Mouse (Mus musculus) right cerebral cortex, postnatal 4 days (tissue): ENCODE data around the gene Arntl.

Experiments
- DNase-seq: peaks from one replicate; pipeline ENCODE4 v3.0.0-alpha.2; 2022

Arntl gene

DNA sequence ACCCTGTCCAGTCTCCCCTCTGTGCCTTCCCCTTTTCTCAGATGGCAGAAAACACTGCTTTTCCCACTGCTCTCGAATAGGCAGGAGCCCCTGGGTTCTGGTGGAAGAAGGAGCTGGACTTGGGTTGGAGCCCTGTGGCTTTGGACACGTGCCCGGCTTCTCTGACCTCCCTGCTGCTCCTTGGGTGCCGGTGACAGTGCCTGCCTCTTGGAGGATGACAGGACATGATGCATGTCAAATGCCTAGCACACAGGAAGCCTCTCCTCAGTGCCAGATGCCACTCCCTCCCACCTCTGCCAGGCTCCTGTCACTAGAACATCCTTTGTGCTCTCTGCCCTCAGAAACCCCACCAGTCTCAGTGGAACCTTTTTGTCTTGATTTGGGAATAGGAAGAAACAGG, 3.2 kb downstream of the Arntl start:
- DNase-seq: peak; percentile 40

DNA sequence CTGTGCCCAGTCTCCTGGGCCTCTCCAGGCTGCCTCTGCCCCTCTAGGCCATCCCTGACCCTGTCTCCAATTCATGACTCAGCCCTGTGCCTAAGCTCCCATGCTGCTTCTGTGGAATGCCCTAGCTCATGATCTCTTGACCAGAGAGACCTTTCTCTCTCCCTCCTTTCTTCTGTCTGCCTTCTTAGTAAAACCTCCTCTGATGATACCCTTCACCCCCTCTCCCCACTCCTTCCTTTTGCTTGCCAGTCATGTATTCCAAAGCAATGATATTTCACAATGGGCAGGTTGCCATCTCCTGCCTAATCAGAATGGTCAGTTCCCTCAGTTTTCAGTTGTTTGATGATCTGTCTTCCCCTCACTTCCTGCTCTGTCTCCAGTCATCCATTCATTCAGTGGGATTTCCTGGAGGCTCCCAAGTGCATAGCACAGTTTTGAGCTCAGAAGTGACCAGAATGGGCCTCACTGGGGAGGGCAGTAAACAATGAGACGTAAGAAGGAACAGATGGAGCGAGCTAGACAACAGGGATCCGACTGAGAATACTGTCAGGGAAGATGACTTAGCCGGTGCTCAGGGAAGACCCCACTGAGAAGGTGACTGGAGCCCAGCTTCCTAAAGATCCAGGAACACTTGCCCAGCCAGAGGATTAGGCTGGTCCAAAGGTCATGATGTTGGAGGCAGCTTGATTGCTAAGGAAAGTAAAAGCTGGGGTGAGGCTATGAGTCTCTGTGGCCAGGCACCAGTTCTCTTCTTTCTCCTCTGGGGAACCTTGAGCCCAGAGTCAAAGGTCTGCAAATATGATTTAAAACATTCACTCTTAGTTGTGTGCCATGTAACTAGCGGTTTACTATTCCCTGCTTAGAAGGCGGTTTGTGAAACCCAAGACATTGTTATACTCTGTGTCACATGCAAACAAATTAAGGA, 7.2 kb downstream of the Arntl start:
- DNase-seq: no peak

DNA sequence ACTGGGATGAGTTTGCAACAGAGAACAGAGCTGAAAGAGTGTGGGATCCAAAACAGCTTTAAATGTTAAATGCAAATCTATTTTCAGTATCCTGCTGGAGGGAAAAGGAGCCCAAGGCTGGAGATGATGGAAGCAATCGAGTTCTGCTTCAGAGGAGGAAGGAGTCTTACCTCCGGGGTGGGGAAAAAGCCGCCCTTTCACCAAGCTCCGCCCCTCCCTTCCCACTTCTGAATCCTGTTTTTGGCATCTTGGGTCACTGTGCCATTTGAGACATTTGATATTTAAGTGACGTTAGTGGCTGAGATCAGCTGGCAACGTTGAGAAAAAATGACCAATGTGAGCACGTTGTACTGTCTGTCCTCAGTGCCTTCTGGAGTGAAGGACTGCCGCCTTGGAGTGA, 8.9 kb downstream of the Arntl start:
- DNase-seq: no peak

DNA sequence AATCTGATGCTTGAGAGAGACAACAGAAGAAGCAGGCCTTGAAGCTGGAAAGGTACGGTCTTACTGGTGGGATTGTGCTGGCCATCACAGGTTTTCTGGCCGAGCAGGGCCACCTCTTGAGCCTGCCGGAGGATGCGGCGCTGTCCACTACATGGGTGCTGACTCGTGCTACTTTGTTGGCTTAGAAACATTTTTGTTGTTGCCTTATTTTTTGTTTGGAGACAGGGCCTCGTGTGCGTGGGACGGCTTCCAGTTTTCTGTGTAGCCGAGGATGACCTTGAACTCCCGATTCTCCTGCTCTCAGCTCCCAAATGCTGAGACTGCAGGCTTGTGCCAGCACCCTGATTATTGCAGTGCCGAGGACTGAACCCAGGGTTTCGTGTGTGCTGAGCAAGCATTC, 12.2 kb downstream of the Arntl start:
- no peak for DNase-seq

DNA sequence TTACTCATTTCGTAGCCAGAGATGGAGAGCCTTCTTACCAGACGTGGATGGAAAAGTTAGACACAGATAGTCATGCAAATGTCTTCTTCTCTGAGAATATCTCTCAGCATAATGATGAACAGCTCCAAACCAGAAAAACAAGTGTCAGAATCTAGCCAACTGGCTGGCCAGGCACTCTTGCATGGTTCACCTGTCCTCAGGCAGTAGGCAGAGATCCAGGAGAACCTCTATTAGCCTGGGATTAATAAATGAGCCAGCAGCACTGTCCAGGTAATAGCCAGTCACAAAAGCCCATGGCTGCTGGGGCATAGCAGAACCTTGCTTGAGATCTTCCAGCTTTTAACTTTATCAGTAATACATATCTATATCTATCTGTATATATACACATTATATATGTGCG, 12.6 kb downstream of the Arntl start:
- DNase-seq: no peak

DNA sequence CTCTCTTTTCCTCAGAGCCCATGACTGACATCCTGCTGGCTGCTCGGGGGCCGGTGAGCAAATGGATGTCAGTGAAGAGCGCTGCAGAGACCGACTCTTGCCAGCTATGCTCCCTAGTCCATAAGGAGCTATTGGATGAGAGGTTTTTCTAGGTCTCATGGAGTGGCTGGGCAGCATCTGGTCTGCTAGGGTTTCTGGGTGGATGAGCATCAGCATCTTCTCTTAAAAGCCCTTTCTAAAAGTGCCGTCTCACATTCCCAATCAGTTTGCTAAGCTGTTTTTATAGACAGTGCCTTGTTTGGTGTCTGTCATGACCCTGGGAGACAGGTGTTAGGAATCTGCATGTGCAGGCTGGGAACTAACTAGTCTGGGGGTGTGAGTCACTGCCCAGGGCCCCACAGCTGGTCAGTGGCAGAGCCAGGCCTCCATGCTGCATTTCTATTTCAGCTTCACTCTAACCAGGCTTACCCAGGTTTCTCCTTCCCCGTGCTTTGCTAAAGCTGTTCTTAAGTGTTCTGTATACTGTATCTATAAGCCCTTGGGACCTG, 13.5 kb downstream of the Arntl start:
- no peak for DNase-seq

DNA sequence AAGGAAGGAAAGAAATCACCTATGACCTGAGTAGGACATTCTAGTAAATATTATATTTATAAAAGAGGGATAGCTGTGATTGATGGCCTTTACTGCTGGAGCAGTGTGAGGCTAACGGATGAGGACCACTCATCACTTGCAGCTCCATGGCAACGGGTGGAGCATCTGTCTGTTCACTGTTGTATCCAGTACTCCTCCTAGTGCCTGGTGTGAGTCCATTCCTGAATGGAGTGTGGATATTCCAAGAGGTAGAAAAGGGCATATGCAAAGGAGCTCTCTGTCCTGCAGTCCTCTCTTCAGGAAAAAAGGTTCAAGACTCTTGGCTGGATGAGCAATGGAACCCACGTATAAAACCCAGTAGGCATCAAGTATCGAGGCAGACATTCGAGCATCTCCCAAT, 15.6 kb downstream of the Arntl start:
- no peak for DNase-seq

DNA sequence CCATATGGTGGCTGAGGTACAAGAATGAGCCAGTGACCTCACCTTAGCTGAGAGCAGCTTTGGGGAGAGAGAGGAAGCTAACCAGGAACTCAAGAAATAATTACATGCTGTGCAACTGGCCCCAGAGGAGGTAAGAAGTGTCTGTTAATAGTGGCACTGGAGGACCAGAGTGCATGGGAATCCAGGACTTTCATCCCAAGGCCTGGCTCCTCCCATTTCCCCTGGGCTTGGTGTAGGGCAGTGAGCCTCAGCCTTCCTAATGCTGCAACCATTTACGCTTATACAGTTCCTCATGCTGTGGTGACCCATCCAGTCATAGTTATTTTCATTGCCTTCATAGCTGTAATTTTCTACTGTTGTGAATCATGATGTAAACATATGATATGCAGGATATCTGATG, 17.4 kb downstream of the Arntl start:
- no peak for DNase-seq

DNA sequence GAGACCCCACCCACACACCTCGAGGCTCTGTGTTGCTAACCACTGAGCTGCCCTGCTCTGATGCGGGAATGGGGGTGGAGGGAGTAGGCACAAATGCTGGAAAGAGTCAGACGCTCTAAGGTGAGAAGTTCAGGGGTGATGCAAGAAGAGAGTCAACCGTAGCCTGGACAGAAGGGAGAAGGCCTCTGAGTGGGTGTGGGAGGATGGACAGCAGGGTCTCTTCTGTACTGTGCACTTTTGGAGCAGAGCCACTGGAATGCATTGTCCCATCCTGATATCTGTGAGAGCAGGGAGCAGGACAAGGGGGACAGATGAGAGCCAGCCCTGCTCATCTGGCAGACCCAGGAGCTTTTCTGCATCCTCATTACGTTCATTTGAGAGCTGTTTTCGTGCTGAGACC, 21.2 kb downstream of the Arntl start:
- no peak for DNase-seq

DNA sequence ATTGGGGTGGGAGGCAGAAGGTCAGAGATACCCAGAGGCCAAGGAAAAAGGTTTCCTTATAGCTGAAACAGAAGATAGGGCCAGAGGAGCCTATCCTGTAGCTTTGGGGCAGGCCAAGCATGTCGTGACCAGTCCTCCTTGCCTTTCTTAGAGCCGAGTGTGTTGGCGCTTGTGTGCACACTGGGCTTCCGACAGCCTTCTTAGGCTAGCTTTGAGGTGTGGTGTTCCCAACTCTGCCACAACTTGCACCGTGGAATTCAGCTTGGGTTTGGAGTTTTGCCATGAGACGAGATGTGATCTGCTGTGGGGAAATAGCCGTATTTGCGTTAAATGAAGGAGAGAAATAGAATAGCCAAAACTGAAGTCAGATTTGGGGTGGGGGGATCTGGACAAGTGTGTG, 28.9 kb downstream of the Arntl start:
- DNase-seq: no peak

DNA sequence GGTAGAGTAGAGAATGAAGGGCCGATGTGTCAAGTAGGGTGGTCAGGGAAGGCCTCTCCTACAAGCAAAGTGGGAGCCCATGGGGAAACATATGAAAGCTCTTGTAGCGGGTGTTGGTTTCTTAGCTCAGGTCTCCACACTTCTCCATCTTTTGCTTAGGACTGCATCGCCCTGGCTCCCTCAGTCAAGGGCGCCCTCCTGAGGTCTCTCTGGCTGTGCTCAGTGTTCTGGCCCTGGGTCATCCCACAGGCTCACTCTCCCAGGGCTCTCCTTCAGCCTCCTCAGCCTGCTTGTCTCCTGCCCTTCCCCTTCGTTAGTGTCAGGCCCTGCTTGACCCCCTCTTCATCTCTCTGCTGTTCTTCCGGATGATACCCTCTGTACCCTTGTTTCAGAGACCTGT, 31.1 kb downstream of the Arntl start:
- no peak for DNase-seq

DNA sequence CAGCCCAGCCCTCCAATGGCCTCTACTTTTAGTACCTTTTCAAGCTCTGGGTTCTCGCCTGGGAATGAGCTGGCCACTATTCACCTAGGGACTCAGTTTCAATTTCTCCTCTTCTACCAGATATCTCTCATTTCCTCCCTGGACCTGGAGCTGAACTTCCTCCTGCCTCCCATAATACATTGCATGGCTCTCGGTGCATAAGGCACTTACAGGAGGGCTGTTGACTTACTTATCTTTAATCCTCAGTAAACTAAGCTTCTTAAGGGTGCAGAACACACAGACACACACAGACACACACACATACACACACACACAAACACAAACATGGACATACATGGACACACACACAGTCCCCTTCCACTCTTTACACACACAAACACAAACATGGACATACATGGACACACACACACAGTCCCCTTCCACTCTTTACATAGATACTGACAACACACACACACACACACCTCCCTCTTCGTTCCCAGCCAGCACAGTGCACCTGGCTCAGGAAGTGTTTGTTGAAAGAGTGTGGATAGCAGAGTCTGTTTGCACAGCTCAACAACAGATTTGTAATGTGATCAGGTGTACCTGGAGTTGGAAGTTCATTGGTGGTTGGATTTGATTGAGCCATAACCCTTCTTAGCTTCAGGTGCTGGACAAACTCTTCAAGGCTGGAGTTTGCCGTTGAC, 32.3 kb downstream of the Arntl start:
- DNase-seq: no peak

DNA sequence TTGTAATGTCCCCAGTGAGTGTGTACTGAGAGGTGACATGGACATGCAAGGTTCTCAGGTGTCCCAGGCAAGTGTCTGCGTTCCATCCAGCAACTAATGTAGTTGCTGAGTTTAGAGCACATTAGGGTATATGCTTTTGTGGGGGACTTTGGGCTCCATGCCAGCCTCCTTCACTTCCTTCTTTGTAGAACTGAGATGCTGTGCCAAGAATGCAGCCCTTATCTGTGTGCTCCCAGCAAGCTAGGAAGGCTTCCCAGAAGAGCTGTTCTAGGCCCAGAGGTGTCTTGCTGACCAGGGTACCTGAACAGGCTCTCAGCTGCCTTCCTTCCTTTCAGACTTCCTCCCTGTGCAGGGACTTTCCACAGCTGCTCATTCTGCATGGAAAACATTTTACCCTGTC, 33.2 kb downstream of the Arntl start:
- DNase-seq: peak; percentile 22

DNA sequence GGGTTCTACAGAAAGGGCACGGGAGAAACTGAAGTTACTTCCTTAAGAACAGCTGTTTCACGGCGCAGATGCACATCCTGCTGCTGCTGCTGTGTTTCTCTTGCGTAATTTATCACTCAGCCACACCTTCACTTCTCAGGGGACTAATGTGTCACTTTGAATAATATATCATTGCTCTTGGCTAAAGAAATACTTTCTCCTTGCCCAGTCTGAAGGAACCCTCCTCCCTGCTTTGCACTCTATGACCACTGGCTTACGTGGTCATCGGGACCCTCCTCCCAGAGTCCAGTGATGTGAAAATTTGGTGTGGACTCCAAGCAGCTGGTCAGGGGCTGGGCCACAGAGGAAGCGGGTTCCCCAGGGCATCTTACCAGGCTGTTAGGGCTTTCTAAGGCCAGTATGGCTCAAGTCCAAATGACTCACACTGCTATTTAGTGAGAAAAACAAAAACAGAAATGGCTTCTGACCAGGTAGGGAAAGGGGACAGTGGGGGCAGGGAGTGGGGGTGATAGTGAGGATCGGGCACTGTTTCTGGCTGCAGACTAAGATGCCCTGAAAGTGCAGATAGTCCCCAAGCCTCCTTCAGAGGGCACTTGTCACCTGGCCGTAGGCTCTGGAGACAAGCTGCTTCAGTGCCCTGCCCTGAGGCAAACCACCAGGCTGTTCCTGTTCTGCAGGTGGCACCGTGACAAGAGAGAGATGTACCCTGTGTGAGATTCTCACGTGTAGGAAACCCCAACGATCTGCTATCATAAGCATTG, 34.8 kb downstream of the Arntl start:
- no peak for DNase-seq

DNA sequence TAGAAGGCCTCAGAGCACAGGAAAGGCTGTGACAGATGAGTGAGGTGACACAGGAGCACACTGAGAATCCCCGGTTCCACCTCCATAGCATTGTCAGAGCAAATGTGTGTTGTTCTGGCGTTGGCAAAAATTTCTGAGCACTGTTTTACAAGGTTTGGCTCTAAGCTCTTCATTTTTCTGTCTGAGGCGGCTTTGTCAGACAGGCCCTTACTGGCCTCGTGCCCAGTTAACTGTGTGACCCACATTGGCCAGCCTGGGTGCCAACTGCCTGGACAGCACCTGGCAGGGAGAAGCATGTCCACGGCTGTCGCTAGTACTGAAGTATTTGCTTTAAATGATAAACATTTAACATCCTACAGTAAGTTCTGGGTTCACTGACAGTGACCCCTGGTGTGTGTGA, 35.4 kb downstream of the Arntl start:
- DNase-seq: peak; percentile 51

DNA sequence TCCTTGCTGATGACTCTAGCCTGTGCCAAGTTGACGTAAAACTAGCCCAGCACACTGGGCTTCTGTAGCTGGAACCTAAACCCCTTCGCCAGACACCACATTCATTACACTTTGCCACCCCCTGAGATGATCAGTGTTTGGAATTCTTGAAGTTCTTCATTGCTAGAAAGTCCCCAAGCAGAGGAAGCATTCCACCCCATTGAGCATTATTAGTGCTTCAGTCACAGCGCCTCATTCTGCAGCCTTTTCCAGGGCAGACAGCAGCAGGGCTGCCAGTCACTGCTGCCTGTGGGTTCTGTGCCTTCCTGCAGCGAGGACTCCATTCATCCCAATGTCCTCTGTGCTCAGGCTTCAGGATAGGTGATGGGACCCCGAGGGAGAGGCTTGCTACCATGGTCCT, 37.9 kb downstream of the Arntl start:
- no peak for DNase-seq

DNA sequence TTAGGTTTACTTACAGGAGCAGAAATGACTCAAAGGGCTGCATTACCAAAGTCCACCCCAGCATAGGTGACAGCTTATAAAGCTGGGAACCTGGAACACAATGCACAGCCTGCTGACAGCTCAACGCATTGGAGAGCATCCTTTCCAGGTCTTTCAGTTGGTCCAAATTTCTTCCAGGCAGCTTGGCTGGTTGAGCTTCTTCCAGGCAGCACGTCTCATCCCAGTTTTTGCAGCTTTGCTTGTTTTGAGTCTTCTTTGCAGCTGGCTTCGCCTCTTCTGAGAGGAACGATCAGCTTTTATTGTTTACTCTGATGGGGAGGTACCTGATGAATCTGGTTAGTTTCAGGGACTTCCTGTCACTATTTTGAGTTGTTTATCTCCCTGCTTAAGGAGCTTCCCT, 39.2 kb downstream of the Arntl start:
- DNase-seq: no peak

DNA sequence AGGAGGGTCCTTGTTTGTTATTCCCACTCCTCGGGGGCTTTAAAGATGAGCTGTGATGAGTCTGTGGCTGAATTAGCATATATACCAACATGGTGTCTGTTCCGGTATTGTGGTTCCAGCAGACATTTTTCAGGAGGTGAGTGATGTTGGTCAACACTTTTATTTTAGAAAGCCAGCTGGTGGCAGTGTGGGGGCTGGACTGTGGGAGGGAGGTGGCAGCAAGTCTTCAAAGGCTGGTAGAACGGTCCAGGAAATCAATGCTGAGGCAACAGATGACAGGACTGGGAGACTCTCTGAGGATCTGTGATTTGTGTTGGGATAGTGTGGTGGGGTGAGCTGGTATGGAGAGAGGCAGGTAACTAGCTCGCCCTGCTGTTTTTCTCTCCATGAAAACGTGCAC, 39.9 kb downstream of the Arntl start:
- no peak for DNase-seq

DNA sequence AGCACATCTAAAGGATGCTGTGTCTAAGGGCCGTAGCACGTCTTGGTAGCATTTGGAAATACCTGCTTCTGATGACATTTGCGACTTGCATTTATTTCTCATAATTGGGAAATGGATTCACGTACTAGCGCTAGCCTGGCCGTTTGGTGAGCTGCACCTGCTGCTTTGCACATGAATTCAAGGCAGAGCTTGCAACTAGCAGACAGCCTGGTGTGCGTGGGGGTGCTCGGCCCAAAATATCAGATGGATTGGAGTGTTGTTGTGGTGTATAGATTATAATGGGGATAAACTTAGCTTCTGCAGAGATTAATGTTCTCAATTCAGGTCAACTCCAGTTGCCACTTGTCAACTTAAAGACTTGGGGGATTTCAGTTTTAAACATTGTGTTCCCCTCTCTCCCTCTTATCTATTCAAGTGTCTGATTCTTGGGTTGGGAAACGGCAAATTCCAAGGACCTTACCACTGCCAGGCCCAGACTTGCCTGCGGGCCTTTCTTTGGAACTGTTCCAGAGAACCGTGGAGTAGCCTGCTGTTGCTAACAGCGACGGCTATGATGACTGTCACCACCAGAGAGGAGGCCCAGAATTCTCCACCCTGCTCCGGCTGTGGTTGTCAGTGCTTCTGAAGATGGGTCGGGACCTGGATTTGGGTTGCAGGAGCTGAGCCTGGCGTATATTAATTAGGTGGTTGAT, 42.0 kb downstream of the Arntl start:
- DNase-seq: peak; percentile 52

DNA sequence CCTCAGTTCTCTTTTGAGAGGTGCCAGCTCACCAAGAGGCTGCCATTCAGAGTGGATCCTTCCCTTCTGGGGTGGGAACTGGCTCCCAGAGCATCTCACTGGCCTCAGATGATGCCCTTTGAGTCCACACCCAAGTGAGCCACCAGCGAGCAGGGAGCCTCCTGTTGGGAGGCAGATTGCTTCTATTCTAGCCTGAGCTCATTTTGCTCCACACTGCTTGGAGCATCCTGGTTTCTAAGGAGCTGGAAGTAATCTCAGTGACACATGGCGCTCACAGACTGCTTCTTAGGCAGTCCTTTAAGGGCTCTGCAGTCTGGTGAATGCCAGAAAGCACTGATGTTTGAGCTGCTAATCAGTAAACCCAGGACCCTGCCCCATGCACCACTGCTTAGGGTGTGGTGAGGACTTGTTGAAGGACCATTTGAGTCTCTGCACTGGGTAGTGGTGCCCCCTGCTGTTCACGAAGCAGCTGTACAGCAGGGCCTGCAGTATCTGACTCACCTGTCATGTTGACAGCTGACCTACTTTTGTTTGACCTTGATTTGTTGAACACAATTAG, 43.2 kb downstream of the Arntl start:
- peak; percentile 58 for DNase-seq

DNA sequence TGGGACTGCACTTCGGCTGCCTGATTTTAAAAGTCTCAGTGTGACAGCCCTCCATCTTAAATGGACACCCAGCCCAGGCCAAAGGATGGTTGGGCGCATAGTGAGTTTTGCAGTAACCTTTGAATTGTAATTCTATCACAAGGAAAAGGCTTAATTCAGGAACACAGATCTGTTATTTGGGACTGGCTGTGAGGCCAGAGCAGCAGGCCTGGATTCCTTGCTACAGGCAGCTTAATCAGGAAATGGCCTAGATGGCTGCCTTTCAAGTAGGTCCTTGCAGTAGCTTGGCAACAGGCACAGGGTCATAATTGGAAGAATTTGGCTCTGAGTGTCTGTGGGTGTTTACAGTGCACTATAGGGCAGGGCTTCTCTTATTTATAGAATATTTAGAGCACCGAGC, 43.7 kb downstream of the Arntl start:
- peak; percentile 28 for DNase-seq

DNA sequence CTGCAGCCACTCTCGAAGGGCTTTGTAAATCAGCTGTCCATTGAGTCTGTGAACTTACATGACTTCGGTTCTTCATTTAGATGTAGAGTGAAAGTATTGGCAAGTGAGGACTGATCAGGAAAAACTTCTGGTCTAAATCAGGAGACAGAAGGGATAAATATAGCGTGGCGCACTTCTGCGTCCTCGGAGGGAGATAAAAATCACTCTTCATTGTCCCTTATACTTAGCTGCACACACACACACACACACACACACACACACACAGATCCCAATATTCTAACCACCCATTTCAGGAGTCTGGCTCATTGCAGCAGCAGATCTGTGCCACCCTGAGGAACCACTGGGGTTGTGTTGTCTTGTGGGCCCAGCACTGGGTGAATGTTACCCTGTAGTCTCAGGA, 44.3 kb downstream of the Arntl start:
- peak; percentile 21 for DNase-seq
